Mouse (Mus musculus) CD4-positive, CD25-positive, alpha-beta regulatory T cell, adult 9 weeks (primary cell): ENCODE data around the gene Capn6. TPM values are rescaled to one million over a fixed set of nuclear protein-coding genes. Genes with fewer than 3 reads are reported as not detected.

Experiments used
- polyA plus RNA-seq: library from polyadenylated mRNA; unstranded; fragments of 100-300 nt; shearing (Covaris generic); gene quantifications from one replicate; pipeline ENCODE4 v1.2.1, GENCODE M21; 2017

The Capn6 gene
- not detected for polyA plus RNA-seq

DNA sequence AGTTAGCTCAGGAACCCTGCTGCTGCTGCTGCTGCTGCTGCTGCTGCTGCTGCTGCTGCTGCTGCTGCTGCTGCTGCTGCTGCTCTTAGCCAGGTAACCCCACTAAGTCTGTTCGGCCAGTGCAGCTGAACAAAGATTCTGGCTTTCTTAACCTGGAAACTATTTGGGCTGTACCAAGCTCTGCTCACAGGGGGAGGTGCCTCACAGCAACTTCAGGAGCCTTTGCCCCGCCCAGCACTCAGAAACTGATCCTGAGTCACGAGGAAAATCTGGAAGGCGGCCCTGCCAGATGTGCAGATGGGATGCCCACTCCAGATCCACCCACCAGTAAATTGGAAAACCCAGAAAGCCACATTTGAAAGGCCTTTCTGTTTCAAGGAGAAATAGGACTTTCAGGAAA lies at the start of gene Capn6:
Gene Capn6, minus strand, starts transcription at position 203 of the 400 bp plus-strand sequence.

Other genes starting within 250 kb of the Capn6 start
- not detected for gene Dcx, start 105.9 kb upstream of the Capn6 start, polyA plus RNA-seq